Mouse (Mus musculus) regulatory T cell (primary cell): ENCODE results near the gene Clic3.

Experiments
- in situ Hi-C: fragments of 300-600 bp; cut with MboI, MseI; formaldehyde crosslinking; loops from one replicate; pipeline ENCODE4 v1.15.1; 2025; ENCODE audit warnings: high pct_unique_total_duplicates

Gene Clic3

DNA sequence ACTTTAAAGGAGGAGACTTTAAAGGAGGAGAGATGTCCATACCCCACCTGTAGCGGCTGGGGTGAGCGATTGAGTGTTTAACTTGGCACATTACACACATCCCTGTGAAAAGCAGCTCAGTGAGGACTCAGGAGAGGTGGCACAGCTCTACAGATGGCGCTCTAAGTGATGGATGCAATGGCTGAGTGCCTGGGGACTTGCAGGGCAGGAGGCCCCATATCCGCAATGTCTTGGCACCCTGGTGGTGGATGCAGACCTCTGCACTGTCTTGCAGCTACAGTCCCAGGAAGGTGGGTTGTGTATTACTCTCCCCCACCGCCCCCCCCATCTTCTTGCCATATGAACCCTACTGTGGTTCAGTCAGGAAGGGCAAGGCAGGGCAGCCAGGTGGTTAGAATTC, 50.3 kb downstream of the Clic3 start:
- in situ Hi-C loops = no loop called here
